Mouse (Mus musculus): ENCODE measurements around the gene Ankfn1. TPM values are rescaled to one million over a fixed set of nuclear protein-coding genes. Genes with fewer than 3 reads are reported as not detected.
A peak's percentile ranks its signal among the peaks of the same experiment; 100 is the strongest.

Ankfn1 gene
- polyA plus RNA-seq, 1 experiment, result 4.5 TPM

DNA sequence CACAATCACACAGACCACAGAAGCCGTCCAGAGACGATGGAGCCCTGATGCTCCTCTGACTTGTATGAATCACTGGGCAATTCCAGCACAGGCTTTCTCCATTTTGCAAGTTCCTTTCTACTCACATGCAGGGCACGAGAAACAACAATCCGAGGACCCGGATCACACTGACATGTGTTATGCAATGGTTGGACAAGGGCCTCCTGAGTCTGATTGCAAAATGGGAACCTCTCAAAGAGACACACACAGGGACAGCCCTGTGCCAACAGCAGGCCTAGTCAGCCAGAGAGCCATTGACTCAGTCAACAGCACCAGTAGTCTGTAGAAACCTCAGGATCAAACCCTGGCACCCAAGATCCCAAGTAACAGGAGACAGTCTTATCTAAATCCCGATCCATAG lies 318.0 kb downstream of the Ankfn1 start:
- TF ChIP-seq CTCF (IDR thresholded peaks at IDR 0.05; ENCODE audit: extremely low read depth, insufficient read depth, low read length) (no peak), POLR2A (IDR thresholded peaks at IDR 0.05; ENCODE audit: extremely low read depth, insufficient read depth, low read length) (no peak)
- Histone ChIP-seq H3K4me1 (ENCODE audit: control insufficient read depth, insufficient read depth, low read length) (no peaks in the 10 kb centered on the region), H3K27ac (ENCODE audit: insufficient read depth, low read length) (no peak overlapping the region), H3K4me3 (ENCODE audit: insufficient read depth, low read length) (no peak overlapping the region)

GRCm38 (mm10) chr11:89455647-89456231 lies 321.7 kb downstream of the Ankfn1 start:
- TF ChIP-seq POLR2A (IDR thresholded peaks at IDR 0.05; ENCODE audit: extremely low read depth, insufficient read depth, low read length) (no peak), CTCF (IDR thresholded peaks at IDR 0.05; ENCODE audit: extremely low read depth, insufficient read depth, low read length) (no peak)
- H3K27ac ChIP-seq (ENCODE audit: insufficient read depth, low read length), result no peak overlapping the region
- no peak overlapping the region for H3K4me3 ChIP-seq (ENCODE audit: insufficient read depth, low read length)
- no peaks in the 10 kb centered on the region for H3K4me1 ChIP-seq (ENCODE audit: control insufficient read depth, insufficient read depth, low read length)

DNA sequence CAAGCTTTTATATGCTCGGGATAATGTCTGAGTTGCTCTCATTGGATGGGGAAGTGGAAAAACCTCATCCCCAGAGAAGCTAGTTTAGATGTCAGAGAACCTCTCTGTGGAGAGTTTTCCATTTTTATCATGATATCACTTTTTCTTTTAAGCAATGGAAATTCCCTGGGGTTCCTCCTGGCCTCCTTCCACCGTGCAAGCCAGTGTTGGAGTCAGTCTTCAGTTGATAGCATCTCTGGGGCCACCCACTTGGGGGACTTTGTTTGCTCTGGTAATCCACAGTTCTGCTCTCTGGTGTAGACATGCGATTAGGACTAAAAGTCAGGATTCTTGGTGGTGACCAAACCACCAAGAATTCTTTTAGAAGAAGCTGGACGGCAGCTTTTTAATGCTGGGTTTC lies 322.8 kb downstream of the Ankfn1 start:
- TF ChIP-seq CTCF (IDR thresholded peaks at IDR 0.05; ENCODE audit: extremely low read depth, insufficient read depth, low read length) (no peak), POLR2A (IDR thresholded peaks at IDR 0.05; ENCODE audit: extremely low read depth, insufficient read depth, low read length) (no peak)
- Histone ChIP-seq H3K27ac (ENCODE audit: insufficient read depth, low read length) (no peak overlapping the region), H3K4me1 (ENCODE audit: control insufficient read depth, insufficient read depth, low read length) (no peaks in the 10 kb centered on the region), H3K4me3 (ENCODE audit: insufficient read depth, low read length) (no peak overlapping the region)

- no peaks in the 10 kb centered on the region for H3K4me1 ChIP-seq (ENCODE audit: control insufficient read depth, insufficient read depth, low read length)
- TF ChIP-seq POLR2A (IDR thresholded peaks at IDR 0.05; ENCODE audit: extremely low read depth, insufficient read depth, low read length), result no peak
- TF ChIP-seq CTCF (IDR thresholded peaks at IDR 0.05; ENCODE audit: extremely low read depth, insufficient read depth, low read length), result no peak
- no peak overlapping the region for H3K4me3 ChIP-seq (ENCODE audit: insufficient read depth, low read length)
- H3K27ac ChIP-seq (ENCODE audit: insufficient read depth, low read length), result no peak overlapping the region
Measured at GRCm38 (mm10) chr11:89452862-89453261, 324.6 kb downstream of the Ankfn1 start.

DNA sequence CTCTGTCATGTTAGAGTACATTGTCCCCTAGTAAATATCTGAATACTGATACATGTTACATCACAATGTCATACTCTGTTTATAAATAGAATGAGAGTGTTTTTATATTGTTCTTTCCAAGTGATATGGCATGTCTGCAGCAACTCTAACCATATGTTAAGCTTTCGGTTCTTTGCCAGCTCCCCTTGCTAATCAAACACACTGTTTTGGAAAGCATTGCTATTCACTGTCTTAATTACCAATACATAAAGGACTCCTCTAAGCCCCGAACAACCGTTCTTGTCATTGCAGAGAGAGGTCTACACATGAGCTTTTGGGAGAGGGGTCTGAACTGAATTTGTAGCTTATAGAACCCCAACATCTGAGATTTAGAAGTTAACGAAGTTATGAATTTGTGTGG lies 327.0 kb downstream of the Ankfn1 start:
- no peak for TF ChIP-seq POLR2A (IDR thresholded peaks at IDR 0.05; ENCODE audit: extremely low read depth, insufficient read depth, low read length)
- TF ChIP-seq CTCF (IDR thresholded peaks at IDR 0.05; ENCODE audit: extremely low read depth, insufficient read depth, low read length), result no peak

GRCm38 (mm10) chr11:89448986-89449385 lies 328.5 kb downstream of the Ankfn1 start:
- no peaks in the 10 kb centered on the region for H3K4me1 ChIP-seq (ENCODE audit: control insufficient read depth, insufficient read depth, low read length)
- no peak overlapping the region for H3K4me3 ChIP-seq (ENCODE audit: insufficient read depth, low read length)
- H3K27ac ChIP-seq (ENCODE audit: insufficient read depth, low read length), result no peak overlapping the region
- TF ChIP-seq CTCF (IDR thresholded peaks at IDR 0.05; ENCODE audit: extremely low read depth, insufficient read depth, low read length), result no peak
- TF ChIP-seq POLR2A (IDR thresholded peaks at IDR 0.05; ENCODE audit: extremely low read depth, insufficient read depth, low read length), result no peak

More for the DNA sequence above, 327.0 kb downstream of the Ankfn1 start:
- Histone ChIP-seq H3K4me3 (ENCODE audit: insufficient read depth, low read length) (no peak overlapping the region), H3K4me1 (ENCODE audit: control insufficient read depth, insufficient read depth, low read length) (no peaks in the 10 kb centered on the region), H3K27ac (ENCODE audit: insufficient read depth, low read length) (no peak overlapping the region)

- H3K27ac ChIP-seq (ENCODE audit: insufficient read depth, low read length), result no peak overlapping the region
- TF ChIP-seq POLR2A (IDR thresholded peaks at IDR 0.05; ENCODE audit: extremely low read depth, insufficient read depth, low read length), result no peak
- TF ChIP-seq CTCF (IDR thresholded peaks at IDR 0.05; ENCODE audit: extremely low read depth, insufficient read depth, low read length), result no peak
- no peaks in the 10 kb centered on the region for H3K4me1 ChIP-seq (ENCODE audit: control insufficient read depth, insufficient read depth, low read length)
- H3K4me3 ChIP-seq (ENCODE audit: insufficient read depth, low read length), result no peak overlapping the region
Measured at GRCm38 (mm10) chr11:89447477-89447876, 330.0 kb downstream of the Ankfn1 start.

GRCm38 (mm10) chr11:89440566-89440965 lies 336.9 kb downstream of the Ankfn1 start:
- H3K27ac ChIP-seq (ENCODE audit: insufficient read depth, low read length), result no peak overlapping the region
- TF ChIP-seq POLR2A (IDR thresholded peaks at IDR 0.05; ENCODE audit: extremely low read depth, insufficient read depth, low read length) (no peak), CTCF (IDR thresholded peaks at IDR 0.05; ENCODE audit: extremely low read depth, insufficient read depth, low read length) (no peak)
- H3K4me1 ChIP-seq (ENCODE audit: control insufficient read depth, insufficient read depth, low read length), result no peaks in the 10 kb centered on the region
- no peak overlapping the region for H3K4me3 ChIP-seq (ENCODE audit: insufficient read depth, low read length)

- H3K4me1 ChIP-seq (ENCODE audit: control insufficient read depth, insufficient read depth, low read length), result no peaks in the 10 kb centered on the region
- H3K4me3 ChIP-seq (ENCODE audit: insufficient read depth, low read length), result no peak overlapping the region
- H3K27ac ChIP-seq (ENCODE audit: insufficient read depth, low read length), result no peak overlapping the region
- TF ChIP-seq POLR2A (IDR thresholded peaks at IDR 0.05; ENCODE audit: extremely low read depth, insufficient read depth, low read length), result no peak
- TF ChIP-seq CTCF (IDR thresholded peaks at IDR 0.05; ENCODE audit: extremely low read depth, insufficient read depth, low read length), result peak; percentile 25; the same call in 1 of the 2 replicates
Measured at GRCm38 (mm10) chr11:89424358-89424757, 353.1 kb downstream of the Ankfn1 start.

DNA sequence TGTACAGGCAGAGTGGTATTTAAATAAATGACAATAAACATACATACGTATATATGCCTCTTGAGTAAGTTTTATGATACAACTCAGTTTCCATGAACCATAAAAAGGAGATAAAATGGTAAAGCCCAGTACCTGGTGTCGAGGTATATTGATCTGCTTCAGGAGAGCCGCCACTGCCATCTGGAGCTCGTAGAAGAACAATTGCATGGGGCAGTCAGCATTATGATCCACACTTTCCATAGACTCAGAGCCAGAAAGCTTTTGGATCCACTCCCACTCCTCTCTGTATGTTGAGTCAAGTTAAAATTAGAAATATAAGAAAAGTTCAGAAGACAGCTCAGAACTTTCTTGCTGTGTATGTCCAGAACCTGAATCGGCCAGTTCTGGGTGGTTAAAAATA lies 354.8 kb downstream of the Ankfn1 start:
- Histone ChIP-seq H3K4me1 (ENCODE audit: control insufficient read depth, insufficient read depth, low read length) (no peaks in the 10 kb centered on the region), H3K27ac (ENCODE audit: insufficient read depth, low read length) (no peak overlapping the region)

More for the DNA sequence above, 354.8 kb downstream of the Ankfn1 start:
- no peak for TF ChIP-seq CTCF (IDR thresholded peaks at IDR 0.05; ENCODE audit: extremely low read depth, insufficient read depth, low read length)
- no peak for TF ChIP-seq POLR2A (IDR thresholded peaks at IDR 0.05; ENCODE audit: extremely low read depth, insufficient read depth, low read length)
- no peak overlapping the region for H3K4me3 ChIP-seq (ENCODE audit: insufficient read depth, low read length)
